Mouse (Mus musculus): ENCODE data around the gene G6pc3.
A peak's percentile ranks its signal among the peaks of the same experiment; 100 is the strongest.

Gene G6pc3

GRCm38 (mm10) chr11:102190848-102191247, 1.4 kb downstream of the G6pc3 start:
- DNase-seq: no peak

GRCm38 (mm10) chr11:102193657-102194440, 4.4 kb downstream of the G6pc3 start:
- DNase-seq: no peak

GRCm38 (mm10) chr11:102196018-102196797, 6.8 kb downstream of the G6pc3 start:
- peak; percentile 69 for DNase-seq

- DNase-seq: no peak
Measured at GRCm38 (mm10) chr11:102198245-102198644, 8.8 kb downstream of the G6pc3 start.

- DNase-seq: no peak
Measured at GRCm38 (mm10) chr11:102199856-102200255, 10.4 kb downstream of the G6pc3 start.

GRCm38 (mm10) chr11:102201408-102201821, 12.0 kb downstream of the G6pc3 start:
- peak; percentile 61 for DNase-seq

GRCm38 (mm10) chr11:102206481-102206880, 17.1 kb downstream of the G6pc3 start:
- no peak for DNase-seq

GRCm38 (mm10) chr11:102207825-102208777, 18.7 kb downstream of the G6pc3 start:
- DNase-seq: peak; percentile 74

- DNase-seq: no peak
Measured at GRCm38 (mm10) chr11:102208846-102209245, 19.4 kb downstream of the G6pc3 start.

GRCm38 (mm10) chr11:102209742-102210141, 20.3 kb downstream of the G6pc3 start:
- no peak for DNase-seq

GRCm38 (mm10) chr11:102210185-102210584, 20.8 kb downstream of the G6pc3 start:
- DNase-seq: no peak

- no peak for DNase-seq
Measured at GRCm38 (mm10) chr11:102211011-102211410, 21.6 kb downstream of the G6pc3 start.

- DNase-seq: no peak
Measured at GRCm38 (mm10) chr11:102211936-102212341, 22.5 kb downstream of the G6pc3 start.

GRCm38 (mm10) chr11:102214430-102215156, 25.2 kb downstream of the G6pc3 start:
- DNase-seq: no peak

- DNase-seq: no peak
Measured at GRCm38 (mm10) chr11:102215511-102215910, 26.1 kb downstream of the G6pc3 start.

- DNase-seq: peak; percentile 67
Measured at GRCm38 (mm10) chr11:102216056-102216885, 26.9 kb downstream of the G6pc3 start.

- no peak for DNase-seq
Measured at GRCm38 (mm10) chr11:102216886-102217240, 27.4 kb downstream of the G6pc3 start.

GRCm38 (mm10) chr11:102217396-102217795, 28.0 kb downstream of the G6pc3 start:
- DNase-seq: no peak

- no peak for DNase-seq
Measured at GRCm38 (mm10) chr11:102217876-102218430, 28.5 kb downstream of the G6pc3 start.

- DNase-seq: peak; percentile 98
Measured at GRCm38 (mm10) chr11:102218783-102219182, 29.4 kb downstream of the G6pc3 start.

Data from layer of hippocampus, adult 9-11 months (tissue).